Mouse (Mus musculus) limb, embryonic 11.5 days (tissue): Measurements from ENCODE around the gene Adh4. TPM values are rescaled to one million over a fixed set of nuclear protein-coding genes. Genes with fewer than 3 reads are reported as not detected.
"Not testable (repeated sequence)": the region's sequence is repeated elsewhere in the genome, so short reads cannot be mapped to it uniquely, and the experiment has no call there.

Source experiments
- ATAC-seq: fragments of 200-750 bp; cut with Nextera tagmentation; 2 replicates; pipeline ENCODE4 v1.8.0; 2017; ENCODE audit warnings: low read depth; ENCODE audit not compliant: insufficient number of reproducible peaks, low FRiP score, low TSS enrichment
- DNase-seq: peaks from one replicate; pipeline ENCODE4 v3.0.0-alpha.2; 2015; ENCODE audit warnings: low spot score
- H3K27ac ChIP-seq: fragments of 300-500 bp; sonication (generic); replicated peaks from 2 replicates; pipeline ENCODE4 v1.5.1; 2014; ENCODE audit warnings: low read depth, mild to moderate bottlenecking, low read length
- H3K27me3 ChIP-seq: fragments of 300-500 bp; sonication (generic); 2 replicates; pipeline ENCODE4 v1.6.1; 2014; ENCODE audit warnings: mild to moderate bottlenecking, low read length, mixed read lengths; ENCODE audit not compliant: control insufficient read depth, insufficient read depth
- H3K36me3 ChIP-seq: fragments of 300-500 bp; sonication (generic); 2 replicates; pipeline ENCODE4 v1.6.1; 2014; ENCODE audit warnings: mild to moderate bottlenecking, low read length, moderate library complexity, mixed read lengths; ENCODE audit not compliant: control insufficient read depth, insufficient read depth
- H3K4me1 ChIP-seq: fragments of 300-500 bp; sonication (generic); 2 replicates; pipeline ENCODE4 v1.6.1; 2014; ENCODE audit warnings: low read length, mixed read lengths; ENCODE audit not compliant: control insufficient read depth, insufficient read depth
- H3K4me2 ChIP-seq: fragments of 300-500 bp; sonication (generic); 2 replicates; pipeline ENCODE4 v1.6.1; 2014; ENCODE audit warnings: low read depth, mild to moderate bottlenecking, moderate library complexity; ENCODE audit not compliant: severe bottlenecking
- H3K4me3 ChIP-seq: fragments of 300-500 bp; sonication (generic); 2 replicates; pipeline ENCODE4 v1.5.1; 2014; ENCODE audit warnings: low read depth, low read length
- H3K9ac ChIP-seq: fragments of 300-500 bp; sonication (generic); 2 replicates; pipeline ENCODE4 v1.6.1; 2014; ENCODE audit warnings: mild to moderate bottlenecking, low read length
- H3K9me3 ChIP-seq: fragments of 300-500 bp; sonication (generic); 2 replicates; pipeline ENCODE4 v1.6.1; 2016; ENCODE audit warnings: low read length; ENCODE audit not compliant: control insufficient read depth
- WGBS: fragments of 180-500 bp; shearing (Covaris S2); extraction: QIAGEN DNeasy Blood & Tissue Kit; methylation state at CpG from one replicate; pipeline ENCODE4 v1.1.7; 2014; 5-methylcytosine and 5-hydroxymethylcytosine counted together
- polyA plus RNA-seq: library from polyadenylated mRNA; unstranded; fragments of >200 nt; fragmentation: Nextera tagmentation; extraction: Ambion mirVana; gene quantifications from 2 replicates; pipeline ENCODE4 v1.2.1, GENCODE M21; 2014

Gene Adh4
- polyA plus RNA-seq: not detected in 2 replicates

DNA sequence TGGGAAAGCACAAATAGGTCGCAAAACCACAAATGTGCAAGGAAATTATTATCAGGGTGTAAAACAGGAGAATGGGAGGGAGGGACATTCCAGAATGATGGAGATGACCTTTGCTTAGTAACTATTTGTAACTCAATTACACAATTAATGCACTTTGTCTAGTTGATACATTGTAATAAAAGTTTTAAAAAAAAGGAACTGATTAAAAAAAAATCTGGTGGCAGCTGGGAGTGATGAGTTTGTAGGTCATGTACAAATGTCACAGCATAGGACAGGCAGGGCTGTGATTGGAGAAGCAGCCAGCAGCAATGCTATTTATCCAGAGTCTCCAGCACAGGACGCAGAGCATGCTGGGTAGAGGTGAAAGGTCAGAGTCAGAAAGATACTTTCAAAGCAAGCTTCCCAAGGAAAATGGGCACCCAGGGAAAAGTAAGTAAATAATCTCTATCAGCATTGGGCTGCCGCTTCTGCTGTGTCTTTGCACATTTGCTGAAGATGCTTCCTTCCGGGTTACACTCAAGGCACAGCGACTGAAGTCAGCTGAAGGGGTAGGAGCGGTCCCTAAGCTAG is at the start of gene Adh4:
Gene Adh4, plus strand, starts transcription at position 346 of the 570 bp plus-strand sequence.
- DNase-seq (no peak), ATAC-seq (no peak)
- no peak within 1 kb of the TSS for H3K4me3 ChIP-seq
- no peaks in the 10 kb centered on the region for H3K27me3 ChIP-seq
- no peak within 1 kb of the TSS for H3K4me2 ChIP-seq
- WGBS: 80% methylated on average over 6 of the region's 6 CpGs
- H3K4me1 ChIP-seq: no peaks in the 10 kb centered on the region
- no peak within 1 kb of the TSS for H3K27ac ChIP-seq
- H3K9ac ChIP-seq: no peak within 1 kb of the TSS
- no peaks in the 10 kb centered on the region for H3K36me3 ChIP-seq
- no peaks in the 10 kb centered on the region for H3K9me3 ChIP-seq

DNA sequence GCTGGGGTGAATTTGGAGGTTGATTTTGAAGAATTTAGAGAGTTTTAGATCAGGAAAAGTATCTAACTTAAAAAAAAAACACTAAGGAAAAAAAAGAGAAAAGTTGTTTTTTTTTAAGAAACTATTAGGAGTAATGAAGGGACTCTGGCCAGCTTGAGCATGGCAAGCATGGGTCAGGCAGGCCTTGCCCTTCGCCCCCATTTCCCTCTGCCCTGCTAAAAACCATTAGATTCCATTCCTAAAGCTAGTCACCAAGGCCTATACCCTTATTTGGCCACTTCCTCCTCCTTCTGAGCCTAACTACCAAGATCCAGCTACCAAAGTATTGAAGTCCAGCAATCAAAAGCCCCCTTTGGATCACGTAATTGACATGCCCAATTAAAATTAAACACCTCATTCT is 49.1 kb upstream of the Adh4 start:
- WGBS: 70% methylated on average over 2 of the region's 2 CpGs
- Histone ChIP-seq H3K27me3 (no peaks in the 10 kb centered on the region), H3K4me2 (no peak overlapping the region), H3K9me3 (no peaks in the 10 kb centered on the region), H3K4me1 (no peaks in the 10 kb centered on the region), H3K36me3 (no peaks in the 10 kb centered on the region), H3K27ac (no peak overlapping the region), H3K4me3 (no peak overlapping the region), H3K9ac (no peak overlapping the region)
- ATAC-seq: no peak
- no peak for DNase-seq

DNA sequence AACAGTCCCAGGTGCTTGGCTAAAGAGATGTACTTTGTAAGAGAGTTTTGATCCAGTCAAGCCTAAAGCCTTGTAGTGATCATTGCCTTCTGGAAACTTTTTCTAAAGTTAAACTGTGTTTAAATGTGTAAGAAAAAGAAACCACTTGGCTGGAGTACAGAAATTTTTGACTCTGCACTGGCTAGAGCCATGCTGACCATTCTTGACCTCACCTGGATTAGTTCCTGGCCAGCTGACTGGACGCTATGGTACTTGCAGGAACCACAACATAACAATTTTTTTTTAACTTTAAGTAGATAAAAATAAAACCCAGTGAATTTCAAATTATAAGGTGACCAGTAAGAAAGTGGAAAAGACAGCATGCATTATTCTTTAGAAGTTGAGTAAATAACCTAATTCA is 45.7 kb upstream of the Adh4 start:
- 84% methylated on average over 1 of the region's 1 CpGs for WGBS
- Histone ChIP-seq H3K9ac (no peak overlapping the region), H3K4me2 (no peak overlapping the region), H3K36me3 (no peaks in the 10 kb centered on the region), H3K9me3 (no peaks in the 10 kb centered on the region), H3K4me3 (no peak overlapping the region), H3K4me1 (no peaks in the 10 kb centered on the region), H3K27ac (no peak overlapping the region), H3K27me3 (no peaks in the 10 kb centered on the region)
- DNase-seq (no peak), ATAC-seq (no peak)

DNA sequence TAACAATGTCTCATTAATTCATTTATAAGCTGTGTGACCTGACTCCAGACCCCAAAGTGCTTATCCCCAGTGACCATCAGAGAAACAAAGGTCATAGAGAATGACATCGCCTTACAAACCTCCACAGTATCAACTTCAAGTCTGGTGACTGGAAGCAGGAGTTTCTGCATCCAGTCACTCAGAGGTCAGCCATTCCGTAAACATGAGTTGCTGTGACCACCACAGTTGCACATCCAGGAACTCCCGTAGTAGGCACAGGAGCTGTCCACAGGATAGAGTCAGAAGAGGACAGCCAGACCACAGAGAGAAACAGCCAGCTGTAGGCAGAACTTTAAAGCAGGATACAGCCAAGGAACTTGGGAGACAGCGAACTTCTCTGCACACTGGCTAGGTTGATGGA is 45.0 kb upstream of the Adh4 start:
- WGBS: 67% methylated on average over 4 of the region's 4 CpGs
- not testable (repeated sequence) for H3K4me3 ChIP-seq, H3K4me2 ChIP-seq, H3K9me3 ChIP-seq, H3K4me1 ChIP-seq, ATAC-seq, H3K27me3 ChIP-seq, H3K27ac ChIP-seq, H3K9ac ChIP-seq, DNase-seq, H3K36me3 ChIP-seq

DNA sequence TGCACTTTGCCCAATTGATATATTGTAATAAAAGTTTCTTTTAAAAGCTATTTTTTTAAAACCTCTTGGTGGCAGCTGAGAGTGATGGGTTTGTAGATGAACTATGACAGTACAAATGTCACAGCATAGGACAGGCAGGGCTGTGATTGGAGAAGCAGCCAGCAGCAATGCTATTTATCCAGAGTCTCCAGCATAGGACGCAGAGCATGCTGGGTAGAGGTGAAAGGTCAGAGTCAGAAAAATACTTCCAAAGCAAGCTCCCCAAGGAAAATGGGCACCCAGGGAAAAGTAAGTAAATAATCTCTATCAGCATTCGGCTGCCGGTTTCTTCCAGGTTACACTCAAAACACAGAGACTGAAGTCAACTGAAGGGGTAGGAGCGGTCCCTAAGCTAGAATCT is 41.3 kb upstream of the Adh4 start:
- ATAC-seq: no peak
- no peaks in the 10 kb centered on the region for H3K27me3 ChIP-seq
- WGBS: 92% methylated on average over 4 of the region's 4 CpGs
- DNase-seq: no peak
- H3K9me3 ChIP-seq: no peaks in the 10 kb centered on the region
- no peaks in the 10 kb centered on the region for H3K4me1 ChIP-seq
- H3K9ac ChIP-seq: no peak overlapping the region
- H3K4me2 ChIP-seq: no peak overlapping the region
- no peaks in the 10 kb centered on the region for H3K36me3 ChIP-seq
- no peak overlapping the region for H3K27ac ChIP-seq
- no peak overlapping the region for H3K4me3 ChIP-seq

DNA sequence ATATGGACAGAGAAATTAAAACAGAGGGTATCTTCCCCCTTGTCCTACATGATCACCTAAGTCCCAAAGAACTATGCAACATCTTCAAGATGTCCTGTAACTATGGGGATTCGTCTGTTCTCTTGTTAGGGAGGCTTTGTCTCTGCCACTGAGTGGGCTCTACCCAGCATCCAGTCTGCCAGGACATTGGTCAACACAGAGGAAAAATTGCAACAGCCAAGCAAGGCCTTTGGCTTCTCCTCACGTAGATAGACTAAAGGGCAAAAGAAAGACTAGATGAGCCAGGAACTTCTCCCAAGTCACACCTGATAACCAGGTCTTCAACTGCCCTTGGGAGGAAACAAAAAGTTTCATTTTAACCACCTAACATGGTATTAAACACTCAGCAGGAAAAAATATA is 40.1 kb upstream of the Adh4 start:
- Histone ChIP-seq H3K27ac (no peak overlapping the region), H3K9ac (no peak overlapping the region), H3K4me3 (no peak overlapping the region), H3K36me3 (no peaks in the 10 kb centered on the region), H3K9me3 (no peaks in the 10 kb centered on the region), H3K4me1 (no peaks in the 10 kb centered on the region), H3K27me3 (no peaks in the 10 kb centered on the region), H3K4me2 (no peak overlapping the region)
- ATAC-seq (no peak), DNase-seq (no peak)
- 84% methylated on average over 2 of the region's 2 CpGs for WGBS

DNA sequence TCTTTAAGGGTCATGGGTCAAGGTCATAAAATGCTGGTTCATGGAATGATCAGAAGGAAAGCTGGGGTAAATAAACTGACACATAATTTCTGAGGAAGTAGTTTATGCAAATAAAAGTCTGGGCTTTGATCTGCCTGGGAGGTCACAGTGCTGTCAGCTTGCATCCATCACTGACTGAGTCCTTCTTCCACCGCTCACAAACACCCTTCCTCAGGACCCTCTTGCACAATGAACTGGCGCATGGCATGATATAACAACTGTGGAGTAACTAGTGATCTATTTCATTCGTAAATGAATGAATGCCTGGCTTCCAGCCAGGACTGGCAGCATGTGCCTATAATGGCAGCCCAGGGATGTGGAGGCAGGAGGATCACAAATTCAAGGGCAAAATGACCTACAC is 34.1 kb upstream of the Adh4 start:
- Histone ChIP-seq H3K27me3 (no peaks in the 10 kb centered on the region), H3K4me2 (no peak overlapping the region), H3K9ac (no peak overlapping the region), H3K4me3 (no peak overlapping the region), H3K9me3 (no peaks in the 10 kb centered on the region), H3K36me3 (no peaks in the 10 kb centered on the region), H3K27ac (no peak overlapping the region), H3K4me1 (no peaks in the 10 kb centered on the region)
- DNase-seq (no peak), ATAC-seq (no peak)
- WGBS: 11% methylated on average over 3 of the region's 3 CpGs

DNA sequence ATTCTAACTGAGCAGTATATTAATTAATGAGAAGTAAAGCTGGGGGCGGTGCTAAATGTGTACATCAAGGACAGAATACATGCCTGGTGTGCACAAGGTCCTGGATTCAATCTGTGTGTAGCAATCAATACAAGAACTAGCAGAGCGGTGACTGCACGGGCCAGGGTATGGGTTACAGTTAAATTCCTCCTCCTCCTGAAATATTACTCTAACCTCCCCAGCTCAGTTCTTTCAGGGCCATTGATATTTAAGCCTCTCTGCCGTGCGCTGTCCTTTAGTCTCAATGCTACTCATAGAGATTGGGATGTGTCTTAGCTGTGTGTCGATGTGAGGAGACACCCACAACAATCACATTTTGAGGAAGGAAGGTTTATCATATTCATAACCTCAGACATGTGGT is 28.1 kb upstream of the Adh4 start:
- Histone ChIP-seq H3K36me3 (no peaks in the 10 kb centered on the region), H3K4me2 (no peak overlapping the region), H3K9me3 (no peaks in the 10 kb centered on the region), H3K9ac (no peak overlapping the region), H3K27ac (no peak overlapping the region), H3K27me3 (no peaks in the 10 kb centered on the region), H3K4me3 (no peak overlapping the region), H3K4me1 (no peaks in the 10 kb centered on the region)
- ATAC-seq: no peak
- DNase-seq: no peak
- 91% methylated on average over 6 of the region's 6 CpGs for WGBS

DNA sequence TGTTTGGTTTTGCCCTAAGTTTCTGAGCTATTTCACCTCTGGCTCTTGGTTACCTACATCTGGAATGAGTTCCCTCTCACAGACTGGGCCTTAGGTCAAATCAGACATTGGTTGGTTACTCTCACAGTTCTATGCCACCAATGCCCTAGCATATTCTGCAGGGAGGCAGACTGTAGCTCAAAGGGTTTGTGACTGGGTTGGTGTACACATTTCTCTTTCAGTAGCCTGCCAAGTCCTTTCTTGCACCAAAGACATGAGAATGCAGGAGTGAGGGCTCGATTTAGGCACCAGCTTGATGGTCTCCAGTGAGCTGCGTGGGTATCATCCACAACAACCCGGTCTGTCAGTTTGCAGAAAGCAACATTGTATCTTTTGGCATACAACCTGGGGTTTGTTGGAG is 10.4 kb upstream of the Adh4 start:
- Histone ChIP-seq H3K4me2 (no peak overlapping the region), H3K27ac (no peak overlapping the region), H3K4me1 (no peaks in the 10 kb centered on the region), H3K36me3 (no peaks in the 10 kb centered on the region), H3K9me3 (no peaks in the 10 kb centered on the region), H3K9ac (no peak overlapping the region), H3K27me3 (no peaks in the 10 kb centered on the region), H3K4me3 (no peak overlapping the region)
- ATAC-seq (no peak), DNase-seq (no peak)
- WGBS: 85% methylated on average over 3 of the region's 3 CpGs
